Mouse (Mus musculus) spleen, adult 2 months (tissue): ENCODE measurements at regions not wholly inside any gene's neighbourhood (a gene's known extent, or its start where the extent isn't known, plus 50 kb on each side); places are given as distances from the start of the nearest gene placed in this dataset.
A peak's percentile ranks its signal among the peaks of the same experiment; 100 is the strongest.

Experiments used
- DNase-seq, 2 experiments: peaks; one replicate each; pipeline versions ENCODE4 v3.0.0 to v3.0.0-alpha.2; 2012 to 2021; ENCODE audit warnings: low spot score in 2 of 2, low read depth in 1 of 2
- H3K27ac ChIP-seq: fragments of 200-500 bp; 2 replicates; pipeline ENCODE4 v1.5.1; 2012; ENCODE audit warnings: low read length, inconsistent platforms; ENCODE audit not compliant: insufficient read depth
- H3K27me3 ChIP-seq: fragments of 200-500 bp; 2 replicates; pipeline ENCODE4 v1.6.1; 2012; ENCODE audit warnings: mild to moderate bottlenecking, moderate library complexity, low read length, inconsistent platforms; ENCODE audit not compliant: control insufficient read depth, insufficient read depth
- H3K36me3 ChIP-seq: fragments of 200-500 bp; 2 replicates; pipeline ENCODE4 v1.6.1; 2012; ENCODE audit warnings: mild to moderate bottlenecking, low read length, inconsistent platforms; ENCODE audit not compliant: control insufficient read depth, insufficient read depth
- H3K4me1 ChIP-seq: fragments of 200-500 bp; 2 replicates; pipeline ENCODE4 v1.6.1; 2011; ENCODE audit warnings: inconsistent platforms; ENCODE audit not compliant: control insufficient read depth, insufficient read depth, insufficient read length
- H3K4me3 ChIP-seq: fragments of 200-500 bp; 2 replicates; pipeline ENCODE4 v1.5.1; 2011; ENCODE audit warnings: mild to moderate bottlenecking, inconsistent platforms; ENCODE audit not compliant: insufficient read depth, insufficient read length; ENCODE audit errors: extremely low read depth
- CTCF ChIP-seq: fragments of 200-500 bp; IDR thresholded peaks from 2 replicates; pipeline ENCODE4 v1.5.1; 2011; ENCODE audit warnings: mild to moderate bottlenecking, inconsistent platforms; ENCODE audit not compliant: insufficient read depth, insufficient read length, insufficient replicate concordance; ENCODE audit errors: extremely low read depth
- POLR2A ChIP-seq: fragments of 200-500 bp; IDR thresholded peaks from 2 replicates; pipeline ENCODE4 v1.6.1; 2011; ENCODE audit warnings: low read depth, low read length, inconsistent platforms
- WGBS: fragments of 180-500 bp; shearing (Covaris S2); methylation state at CpG from one replicate; pipeline ENCODE4 v1.1.7; 2018; 5-methylcytosine and 5-hydroxymethylcytosine counted together

DNA sequence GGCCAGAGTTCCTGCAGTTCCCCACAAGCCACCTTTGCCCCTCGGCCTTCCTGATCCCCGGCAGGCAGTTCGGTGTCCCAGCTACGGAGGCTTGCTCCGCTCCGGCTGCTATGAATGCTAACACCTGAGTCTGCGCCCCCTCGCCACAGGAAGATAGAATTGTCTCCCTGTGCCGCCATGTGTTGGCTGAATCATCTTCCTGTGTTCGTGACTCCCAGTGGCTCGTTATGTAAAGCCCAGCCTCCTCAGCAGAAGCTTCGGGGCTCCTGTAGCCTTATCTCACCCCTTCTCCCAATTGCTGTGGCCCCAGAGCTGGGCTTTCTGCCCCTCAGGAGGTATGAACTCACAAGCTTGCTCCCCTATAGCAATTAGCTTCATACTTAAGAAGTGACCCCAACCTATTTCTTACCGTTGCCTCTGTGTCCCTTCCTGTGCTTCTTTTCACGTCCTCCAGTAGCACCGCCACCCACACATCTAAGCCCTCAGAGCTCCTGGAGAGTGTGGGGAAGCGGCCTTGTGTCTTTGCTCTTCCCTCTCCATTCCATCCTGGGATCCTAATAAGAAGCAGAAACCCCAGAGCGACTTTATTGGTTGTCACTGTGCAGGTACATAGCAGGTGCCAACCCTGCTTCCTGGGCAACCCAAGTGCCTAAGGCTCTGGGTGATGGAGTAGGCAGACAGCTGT lies 70.1 kb downstream of the Ier5 start:
- DNase-seq = peak in 1 of 2 experiments; percentile 30
- Histone ChIP-seq H3K4me1 (peaks cover 28% of the 10 kb centered on the region; the same call in 1 of the 2 replicates), H3K27me3 (no peaks in the 10 kb centered on the region), H3K36me3 (no peaks in the 10 kb centered on the region), H3K4me3 (peak overlapping the region; percentile 39; the same call in 1 of the 2 replicates), H3K27ac (peak overlapping the region; percentile 82)
- TF ChIP-seq POLR2A (no peak), CTCF (no peak)
- 26% methylated on average over 17 of the region's 17 CpGs for WGBS

DNA sequence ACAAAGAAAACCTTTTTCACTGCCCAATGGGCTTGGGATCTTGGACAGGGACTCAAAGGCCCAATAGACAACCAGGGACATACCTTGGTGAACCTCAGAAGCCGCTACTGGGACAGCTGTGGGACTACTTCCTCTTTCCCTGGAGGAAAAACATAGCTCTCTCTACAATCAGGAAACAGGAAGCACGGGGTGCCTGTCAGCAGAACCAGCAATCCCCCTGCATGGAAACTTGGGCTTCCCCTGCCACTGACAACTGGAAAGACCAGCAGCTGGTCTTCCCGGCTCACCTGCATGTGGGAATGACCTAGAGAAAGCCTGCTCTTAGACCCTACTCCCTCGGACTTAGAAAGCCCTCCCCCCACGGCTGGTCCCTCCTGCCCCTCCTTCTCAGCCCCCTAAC lies 70.7 kb downstream of the Ier5 start:
- 5% methylated on average over 5 of the region's 5 CpGs for WGBS
- H3K27me3 ChIP-seq = no peaks in the 10 kb centered on the region
- peak overlapping the region; percentile 82 for H3K27ac ChIP-seq
- TF ChIP-seq CTCF = no peak
- TF ChIP-seq POLR2A = no peak
- H3K4me3 ChIP-seq = peak overlapping the region; percentile 39; the same call in 1 of the 2 replicates
- H3K4me1 ChIP-seq = peaks cover 28% of the 10 kb centered on the region; the same call in 1 of the 2 replicates
- H3K36me3 ChIP-seq = no peaks in the 10 kb centered on the region
- DNase-seq = peak in 1 of 2 experiments; percentile 62

DNA sequence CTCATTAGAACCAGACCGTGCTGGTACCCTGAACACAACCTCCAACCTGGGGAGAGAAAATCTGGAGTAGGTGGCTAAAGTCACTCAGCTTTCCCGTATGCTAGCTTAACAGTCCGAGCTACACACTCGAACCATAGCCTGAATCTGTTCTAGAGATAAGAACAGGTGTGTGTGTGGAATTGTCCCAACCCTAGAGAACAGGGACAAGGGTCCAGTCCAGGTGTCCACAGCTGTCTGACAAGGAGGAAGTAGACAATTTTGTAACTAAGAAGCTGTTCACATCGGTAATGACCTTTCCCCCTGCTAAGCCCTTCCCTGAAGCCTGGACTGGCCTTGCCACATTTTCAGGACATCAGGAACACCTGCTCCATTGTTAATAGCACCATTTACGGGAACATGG lies 71.3 kb downstream of the Ier5 start:
- 27% methylated on average over 6 of the region's 6 CpGs for WGBS
- Histone ChIP-seq H3K27ac (peak overlapping the region; percentile 82), H3K27me3 (no peaks in the 10 kb centered on the region), H3K4me3 (no peak overlapping the region), H3K36me3 (no peaks in the 10 kb centered on the region), H3K4me1 (peaks cover 28% of the 10 kb centered on the region; the same call in 1 of the 2 replicates)
- TF ChIP-seq POLR2A (no peak), CTCF (no peak)
- no peak for DNase-seq

DNA sequence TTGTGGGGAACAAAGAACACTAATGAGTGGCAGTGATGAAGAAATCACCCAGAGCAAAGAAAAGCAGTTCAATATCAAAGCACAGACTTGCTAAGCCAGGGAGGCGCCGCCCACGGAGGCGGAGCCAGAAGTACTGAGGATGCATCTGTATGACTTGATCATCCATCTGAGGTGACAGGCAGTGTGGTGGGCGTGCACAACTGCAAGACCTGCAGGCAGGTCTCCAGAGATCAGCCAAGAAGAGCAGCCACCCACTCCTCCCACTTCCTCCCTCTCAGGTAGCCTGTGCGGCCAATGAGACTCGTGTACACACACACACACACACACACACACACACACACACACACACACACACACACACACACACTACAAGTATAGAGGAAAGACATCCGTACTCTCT lies 71.9 kb downstream of the Ier5 start:
- peaks cover 28% of the 10 kb centered on the region; the same call in 1 of the 2 replicates for H3K4me1 ChIP-seq
- peak; percentile 87 to 89 for DNase-seq
- H3K4me3 ChIP-seq = no peak overlapping the region; the same call in 1 of the 2 replicates
- H3K36me3 ChIP-seq = no peaks in the 10 kb centered on the region
- TF ChIP-seq POLR2A (0 out of 2 replicates have a peak, but pooled peaks have one; percentile 6), CTCF (no peak)
- H3K27ac ChIP-seq = peak overlapping the region; percentile 82
- WGBS = 14% methylated on average over 8 of the region's 8 CpGs
- no peaks in the 10 kb centered on the region for H3K27me3 ChIP-seq

DNA sequence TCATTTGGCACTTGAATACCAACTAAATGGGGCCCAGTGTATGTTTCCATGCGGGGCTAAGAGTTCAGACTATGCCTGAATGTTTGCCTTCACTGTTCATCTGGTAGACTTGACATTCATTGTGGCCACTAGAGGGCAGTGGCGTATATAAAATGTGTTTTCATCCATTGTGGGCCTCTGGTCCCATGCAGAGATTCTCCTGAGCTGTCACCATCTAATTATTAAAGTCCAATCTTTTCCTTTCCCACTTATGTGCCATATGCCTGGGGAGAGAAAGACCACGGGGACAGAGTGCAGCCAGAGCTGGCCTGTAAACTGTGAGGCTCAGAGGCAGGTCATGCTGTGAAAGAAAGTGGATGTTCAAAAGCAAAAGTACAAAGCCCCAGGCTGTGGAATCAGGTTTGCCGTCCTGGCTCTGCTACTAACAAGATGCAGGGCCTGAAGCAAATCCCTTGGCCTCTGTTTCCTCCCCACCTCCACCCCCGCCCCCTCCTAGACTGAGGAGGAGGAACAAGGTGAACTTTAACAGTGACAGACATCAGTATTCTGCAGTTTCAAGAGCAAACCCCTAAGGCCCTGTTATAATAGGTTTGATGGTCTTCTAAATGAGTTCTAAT lies 73.5 kb downstream of the Ier5 start:
- H3K27ac ChIP-seq = no peak overlapping the region
- WGBS = 29% methylated on average over 5 of the region's 5 CpGs
- peak in 1 of 2 experiments; percentile 78 for DNase-seq
- H3K4me1 ChIP-seq = peaks cover 26% of the 10 kb centered on the region; the same call in 1 of the 2 replicates
- TF ChIP-seq POLR2A (no peak), CTCF (peak; percentile 43; the same call in 1 of the 2 replicates)
- H3K27me3 ChIP-seq = no peaks in the 10 kb centered on the region
- no peaks in the 10 kb centered on the region for H3K36me3 ChIP-seq
- no peak overlapping the region for H3K4me3 ChIP-seq

DNA sequence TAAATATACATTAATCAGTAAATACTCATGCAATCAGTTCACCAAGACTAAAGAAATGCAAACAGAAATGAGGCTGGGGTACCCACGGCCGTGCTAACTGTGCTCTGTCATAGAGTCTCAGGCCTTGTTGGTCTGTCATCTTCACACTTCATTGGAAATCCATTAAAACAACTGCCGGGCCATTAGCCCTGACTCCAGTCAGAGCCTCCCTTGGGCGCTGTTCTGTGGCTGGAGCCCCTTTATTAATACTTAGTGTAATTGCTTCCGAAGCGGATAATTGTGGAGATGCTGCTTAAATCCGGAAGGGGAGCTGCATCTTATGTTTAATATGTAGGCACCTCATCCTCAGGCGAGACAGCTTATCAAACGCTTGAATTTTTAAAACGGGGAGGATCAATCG lies 76.1 kb downstream of the Ier5 start:
- H3K4me3 ChIP-seq = no peak overlapping the region
- no peak for DNase-seq
- H3K27ac ChIP-seq = no peak overlapping the region
- WGBS = 88% methylated on average over 11 of the region's 11 CpGs
- peaks cover 7% of the 10 kb centered on the region; the same call in 1 of the 2 replicates for H3K4me1 ChIP-seq
- H3K27me3 ChIP-seq = no peaks in the 10 kb centered on the region
- TF ChIP-seq POLR2A = no peak
- TF ChIP-seq CTCF = no peak
- H3K36me3 ChIP-seq = no peaks in the 10 kb centered on the region

DNA sequence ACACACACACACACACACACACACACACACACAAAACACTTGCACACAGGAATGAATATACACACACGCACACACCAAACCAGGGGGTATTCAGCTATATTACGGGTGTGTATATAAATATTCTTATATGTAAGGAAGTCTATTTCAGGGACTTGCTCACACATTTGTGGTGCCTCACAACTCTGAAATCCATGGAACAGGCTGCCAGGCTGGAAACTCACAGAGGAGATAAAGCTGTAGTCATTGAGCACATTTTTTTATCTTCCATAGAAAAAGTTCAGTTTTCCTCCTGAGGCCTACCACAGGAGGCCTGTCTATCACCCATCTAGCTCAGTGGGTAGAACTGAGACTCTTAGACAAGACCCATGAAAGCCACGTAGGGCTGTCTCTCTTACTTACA lies 83.8 kb downstream of the Ier5 start:
- H3K4me3 ChIP-seq = no peak overlapping the region
- no peak overlapping the region for H3K27ac ChIP-seq
- H3K27me3 ChIP-seq = no peaks in the 10 kb centered on the region
- no peaks in the 10 kb centered on the region for H3K36me3 ChIP-seq
- DNase-seq = no peak
- no peak for TF ChIP-seq CTCF
- no peak for TF ChIP-seq POLR2A
- peaks cover 3% of the 10 kb centered on the region; the same call in 1 of the 2 replicates for H3K4me1 ChIP-seq
- WGBS = 91% methylated on average over 3 of the region's 3 CpGs
